Mouse (Mus musculus): ENCODE measurements at regions not wholly inside any gene's neighbourhood (a gene's known extent, or its start where the extent isn't known, plus 50 kb on each side); places are given as distances from the start of the nearest gene placed in this dataset.
A peak's percentile ranks its signal among the peaks of the same experiment; 100 is the strongest.

DNA sequence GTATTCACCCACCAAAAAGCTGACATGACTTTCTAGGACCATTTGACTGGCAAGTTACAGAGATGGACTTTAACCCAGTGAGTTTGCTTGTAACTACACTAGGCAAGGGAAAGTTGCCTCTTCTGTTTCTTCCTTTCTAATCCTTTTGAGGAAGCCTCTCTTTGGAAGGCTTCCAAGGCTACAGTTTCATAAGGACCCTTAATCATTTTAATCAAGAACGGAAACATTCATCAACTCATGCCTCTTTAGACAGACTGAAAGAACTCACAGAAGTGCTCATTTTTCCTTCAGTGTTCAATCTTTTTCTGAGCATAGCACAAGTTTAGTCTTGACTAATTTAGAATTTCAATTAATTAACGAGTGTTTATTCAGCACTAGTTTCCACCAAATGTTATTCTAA lies 84.2 kb downstream of the Ddx1 start:
- TF ChIP-seq POLR2A (IDR thresholded peaks at IDR 0.05; ENCODE audit: borderline replicate concordance, extremely low read depth, insufficient read depth, insufficient read length, poor library complexity, severe bottlenecking) (no peak), CTCF (IDR thresholded peaks at IDR 0.05; ENCODE audit: borderline replicate concordance, extremely low read depth, insufficient read depth, insufficient read length) (no peak)
- peak; percentile 45 for DNase-seq (ENCODE audit: low read depth)

DNA sequence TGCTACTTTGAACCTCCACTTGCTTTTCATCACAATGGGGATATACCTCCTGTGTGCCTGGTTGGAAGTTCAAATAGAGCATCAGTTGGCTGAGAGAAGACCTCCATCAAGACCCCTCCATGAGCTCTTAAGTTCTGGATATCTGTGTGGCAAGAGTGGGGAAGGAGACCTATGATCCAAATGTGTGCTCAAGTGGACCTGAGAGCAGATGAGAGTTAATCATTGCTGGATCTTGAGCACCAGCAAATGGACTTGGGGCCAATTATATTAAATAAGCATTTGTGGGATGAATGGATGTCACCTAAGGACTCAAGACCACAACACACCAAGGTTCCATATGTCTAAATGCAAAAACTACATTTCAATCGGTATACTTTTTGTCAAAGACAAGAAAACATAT lies 88.0 kb downstream of the Ddx1 start:
- TF ChIP-seq CTCF (IDR thresholded peaks at IDR 0.05; ENCODE audit: borderline replicate concordance, extremely low read depth, insufficient read depth, insufficient read length), result no peak
- no peak for TF ChIP-seq POLR2A (IDR thresholded peaks at IDR 0.05; ENCODE audit: borderline replicate concordance, extremely low read depth, insufficient read depth, insufficient read length, poor library complexity, severe bottlenecking)
- DNase-seq (ENCODE audit: low read depth), result no peak

DNA sequence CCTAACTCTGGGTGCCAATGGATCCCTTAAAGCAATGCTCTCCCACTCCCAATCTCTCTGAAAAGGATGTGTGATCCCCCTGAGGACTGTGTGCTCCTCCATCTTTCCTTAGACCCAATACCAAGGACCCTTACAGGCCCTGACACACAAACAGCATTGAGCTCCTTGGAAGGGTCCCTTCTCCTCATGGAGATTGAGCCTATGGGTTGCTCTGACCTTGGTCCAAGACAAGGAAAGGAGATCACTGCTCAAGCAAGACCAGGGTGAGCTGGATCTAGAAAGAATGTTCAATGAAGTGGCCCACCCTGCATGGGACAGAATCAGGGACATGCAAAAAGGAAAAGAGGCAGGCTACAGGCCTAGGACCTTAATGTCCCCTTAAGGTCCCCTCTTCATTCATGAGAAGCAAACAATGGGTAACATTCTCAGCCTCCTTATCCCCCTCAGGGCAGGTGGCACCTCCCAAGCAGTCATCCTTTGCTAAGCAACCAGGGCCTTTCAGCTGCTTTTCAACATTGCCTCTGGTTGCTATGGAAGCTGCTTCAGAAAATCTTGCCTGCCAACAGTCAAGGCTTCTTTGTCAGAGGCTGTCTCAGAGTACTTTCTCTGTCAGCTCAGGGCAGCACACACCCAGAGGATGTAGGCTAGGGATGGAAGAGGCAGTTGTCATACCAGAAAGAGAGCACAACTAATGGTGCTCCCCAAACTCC lies 89.5 kb downstream of the Ddx1 start:
- TF ChIP-seq CTCF (IDR thresholded peaks at IDR 0.05; ENCODE audit: borderline replicate concordance, extremely low read depth, insufficient read depth, insufficient read length) (no peak), POLR2A (IDR thresholded peaks at IDR 0.05; ENCODE audit: borderline replicate concordance, extremely low read depth, insufficient read depth, insufficient read length, poor library complexity, severe bottlenecking) (no peak)
- DNase-seq (ENCODE audit: low read depth), result peak; percentile 85

DNA sequence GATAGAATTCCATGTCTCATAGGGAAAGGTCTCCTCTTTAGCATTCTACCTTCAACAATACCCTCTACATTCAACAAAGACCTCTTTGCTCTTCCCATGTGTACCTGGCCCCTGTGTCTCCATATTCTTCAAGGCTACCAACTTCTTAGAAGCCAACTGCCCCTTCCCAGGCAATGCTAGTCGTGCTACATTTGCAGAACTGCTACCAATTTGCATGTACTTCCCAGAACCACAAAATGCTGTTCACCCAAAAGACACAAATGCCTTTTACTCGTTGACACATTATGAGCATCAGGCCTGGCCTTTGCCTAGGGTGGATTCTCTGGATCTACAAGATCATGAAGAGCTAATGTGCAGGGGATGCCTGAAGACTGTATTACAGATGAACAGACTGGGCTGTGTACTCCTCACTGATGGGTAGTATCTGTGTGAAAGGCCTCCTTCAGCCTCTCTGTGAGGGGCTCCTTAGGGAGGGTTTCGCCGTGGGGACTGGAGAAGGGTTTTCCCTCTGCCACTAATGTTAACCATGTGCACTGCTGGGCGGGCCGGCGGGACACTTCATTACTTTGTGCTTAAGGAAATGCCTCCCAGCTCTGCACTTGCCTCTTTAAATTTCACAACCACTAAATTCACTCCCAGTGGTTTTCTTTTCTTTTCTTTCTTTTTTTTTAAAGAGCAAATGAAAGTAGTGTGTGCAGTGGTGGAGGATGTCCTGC lies 91.2 kb downstream of the Ddx1 start:
- no peak for DNase-seq (ENCODE audit: low read depth)
- TF ChIP-seq POLR2A (IDR thresholded peaks at IDR 0.05; ENCODE audit: borderline replicate concordance, extremely low read depth, insufficient read depth, insufficient read length, poor library complexity, severe bottlenecking), result no peak
- no peak for TF ChIP-seq CTCF (IDR thresholded peaks at IDR 0.05; ENCODE audit: borderline replicate concordance, extremely low read depth, insufficient read depth, insufficient read length)

DNA sequence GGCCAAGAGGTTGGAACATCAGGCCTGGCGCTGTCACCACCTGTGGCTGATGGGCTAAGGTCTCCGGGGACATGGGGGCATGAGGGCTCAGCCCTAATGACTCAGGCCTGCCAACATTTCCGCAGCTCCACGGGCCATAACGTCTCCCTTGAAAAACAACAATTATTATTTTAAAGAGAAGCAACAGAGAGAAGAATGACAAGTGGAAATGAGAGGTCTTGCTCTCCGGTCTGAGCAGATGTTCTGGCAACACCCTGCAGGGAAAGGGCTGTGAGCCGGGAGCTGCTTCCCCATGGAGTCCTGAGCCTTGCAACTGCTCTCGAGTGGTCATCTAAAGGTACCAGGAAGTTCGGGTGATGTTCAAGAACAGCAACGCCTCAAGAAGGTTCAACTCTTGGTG lies 91.9 kb downstream of the Ddx1 start:
- TF ChIP-seq POLR2A (IDR thresholded peaks at IDR 0.05; ENCODE audit: borderline replicate concordance, extremely low read depth, insufficient read depth, insufficient read length, poor library complexity, severe bottlenecking) (no peak), CTCF (IDR thresholded peaks at IDR 0.05; ENCODE audit: borderline replicate concordance, extremely low read depth, insufficient read depth, insufficient read length) (no peak)
- DNase-seq (ENCODE audit: low read depth), result no peak

DNA sequence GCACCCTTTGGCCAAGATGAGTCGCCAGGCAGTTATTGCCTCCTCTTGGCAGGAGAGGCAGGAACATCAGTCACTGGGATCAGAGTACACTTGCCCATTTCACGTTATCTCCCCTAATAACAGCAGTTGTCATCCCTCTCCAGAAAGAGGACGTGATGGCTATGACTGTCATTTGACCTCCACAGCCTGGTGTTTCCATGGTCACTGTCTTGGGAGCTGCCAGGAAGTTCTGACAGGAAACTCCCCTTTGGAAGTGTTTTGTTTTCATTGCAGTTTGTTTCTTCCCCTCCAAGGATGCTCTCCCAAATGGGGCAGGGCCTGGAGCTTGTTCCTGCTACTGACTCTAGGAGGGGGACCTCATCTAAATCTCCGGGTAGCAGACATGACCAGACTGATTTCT lies 98.3 kb downstream of the Ddx1 start:
- TF ChIP-seq CTCF (IDR thresholded peaks at IDR 0.05; ENCODE audit: borderline replicate concordance, extremely low read depth, insufficient read depth, insufficient read length), result no peak
- DNase-seq (ENCODE audit: low read depth), result no peak

DNA sequence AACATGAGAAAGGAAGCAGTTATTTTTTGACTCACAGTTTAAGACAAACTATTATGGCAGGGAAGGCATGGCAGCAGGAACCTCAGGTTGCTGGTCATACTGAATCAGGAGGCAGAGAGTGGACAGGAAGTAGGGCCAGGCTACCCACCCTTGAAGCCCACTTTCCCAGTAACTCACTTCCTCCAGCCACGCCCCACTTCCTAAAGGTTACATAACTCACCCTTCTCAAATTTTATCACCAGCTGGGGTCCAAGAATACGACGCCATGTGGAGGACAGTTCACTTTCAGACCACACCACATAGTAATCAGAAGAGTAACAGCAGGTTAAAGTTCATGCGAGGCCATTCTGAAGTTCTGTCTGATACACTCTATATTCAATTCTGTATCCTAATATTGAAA lies 101.8 kb downstream of the Ddx1 start:
- DNase-seq (ENCODE audit: low read depth), result no peak
- no peak for TF ChIP-seq CTCF (IDR thresholded peaks at IDR 0.05; ENCODE audit: borderline replicate concordance, extremely low read depth, insufficient read depth, insufficient read length)
- no peak for TF ChIP-seq POLR2A (IDR thresholded peaks at IDR 0.05; ENCODE audit: borderline replicate concordance, extremely low read depth, insufficient read depth, insufficient read length, poor library complexity, severe bottlenecking)

DNA sequence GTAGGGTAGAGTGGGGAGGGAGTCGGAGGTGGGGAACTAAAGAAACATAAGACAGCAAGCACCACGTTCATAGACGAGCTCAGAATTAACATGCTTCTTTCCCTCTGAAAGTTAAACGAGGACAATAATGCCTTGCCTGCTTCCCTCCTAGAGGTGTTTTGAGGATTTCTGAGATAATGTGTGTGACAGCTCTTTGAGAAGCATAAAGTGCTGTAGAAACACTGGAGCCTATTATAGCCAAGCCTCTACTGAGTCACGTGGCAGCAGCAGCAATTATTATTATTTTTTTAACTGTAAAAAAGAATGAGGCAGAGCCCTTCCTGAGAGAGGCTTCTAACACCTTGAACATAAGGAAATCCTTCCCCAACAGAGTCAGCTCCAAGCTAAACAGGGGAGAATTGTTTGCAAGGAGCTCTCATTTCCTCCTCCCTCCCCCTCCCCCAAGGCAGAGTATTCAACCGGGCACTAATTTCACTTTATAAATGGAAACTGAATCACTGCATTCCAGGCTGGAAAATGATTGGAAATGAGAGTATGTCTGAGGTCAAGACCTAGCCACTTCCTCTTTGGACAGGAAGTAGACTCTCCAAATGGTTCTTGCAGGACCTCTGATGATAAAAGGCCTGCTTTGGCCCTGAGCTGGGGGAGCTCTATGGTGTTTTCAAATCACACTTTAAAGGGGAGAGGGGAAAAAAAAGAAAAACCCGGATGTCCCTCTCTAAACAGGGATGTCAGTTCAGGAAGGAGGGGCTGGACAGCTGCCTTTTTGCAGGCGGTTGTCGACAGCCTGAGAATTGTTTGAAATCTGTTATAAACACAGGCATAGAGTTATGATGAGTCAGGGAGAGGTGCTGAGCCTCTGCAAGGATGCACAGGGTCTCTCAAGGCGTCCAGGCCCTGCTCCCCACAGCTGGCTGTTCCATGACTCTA lies 103.6 kb downstream of the Ddx1 start:
- peak; percentile 31 for DNase-seq (ENCODE audit: low read depth)
- TF ChIP-seq CTCF (IDR thresholded peaks at IDR 0.05; ENCODE audit: borderline replicate concordance, extremely low read depth, insufficient read depth, insufficient read length) (no peak), POLR2A (IDR thresholded peaks at IDR 0.05; ENCODE audit: borderline replicate concordance, extremely low read depth, insufficient read depth, insufficient read length, poor library complexity, severe bottlenecking) (no peak)

DNA sequence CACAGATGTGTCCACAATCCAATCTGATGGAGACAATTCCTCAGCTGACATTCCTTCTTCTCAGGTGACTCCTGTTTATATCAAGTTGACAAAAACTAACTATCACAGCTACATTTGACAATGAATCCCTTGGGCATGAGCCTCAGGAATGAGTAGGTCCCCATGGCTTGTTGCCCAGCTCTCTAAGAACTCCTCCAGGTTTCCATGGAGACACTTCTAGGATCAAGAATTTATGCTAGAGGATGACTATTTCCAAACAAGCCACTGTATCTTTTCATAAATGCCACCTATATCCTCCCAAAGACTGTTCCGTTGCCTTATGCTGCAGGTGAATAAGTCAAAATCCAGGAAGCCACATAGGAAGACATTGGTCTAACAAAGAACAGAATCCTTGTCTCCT lies 104.3 kb downstream of the Ddx1 start:
- DNase-seq (ENCODE audit: low read depth), result peak; percentile 37
- TF ChIP-seq POLR2A (IDR thresholded peaks at IDR 0.05; ENCODE audit: borderline replicate concordance, extremely low read depth, insufficient read depth, insufficient read length, poor library complexity, severe bottlenecking), result no peak
- TF ChIP-seq CTCF (IDR thresholded peaks at IDR 0.05; ENCODE audit: borderline replicate concordance, extremely low read depth, insufficient read depth, insufficient read length), result no peak

DNA sequence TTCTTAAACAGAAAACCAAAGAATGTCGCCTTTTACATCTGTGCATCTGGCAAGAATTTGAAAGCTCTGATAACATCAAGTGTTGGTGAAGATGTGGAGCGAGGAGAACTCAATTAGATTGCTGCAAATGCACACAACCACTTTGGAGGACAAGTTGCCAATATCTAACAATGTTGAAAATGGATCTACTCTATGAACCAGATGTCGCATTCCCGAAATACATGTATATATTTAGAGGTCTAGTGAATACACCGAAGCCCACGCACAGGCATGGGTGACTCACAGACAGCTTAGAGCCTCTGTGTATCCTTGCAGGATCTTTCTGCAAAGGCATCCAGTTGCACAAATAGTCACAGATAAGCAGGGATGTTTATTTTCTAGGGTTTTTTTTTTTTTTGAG lies 108.4 kb downstream of the Ddx1 start:
- DNase-seq (ENCODE audit: low read depth), result no peak
- TF ChIP-seq CTCF (IDR thresholded peaks at IDR 0.05; ENCODE audit: borderline replicate concordance, extremely low read depth, insufficient read depth, insufficient read length) (no peak), POLR2A (IDR thresholded peaks at IDR 0.05; ENCODE audit: borderline replicate concordance, extremely low read depth, insufficient read depth, insufficient read length, poor library complexity, severe bottlenecking) (no peak)

DNA sequence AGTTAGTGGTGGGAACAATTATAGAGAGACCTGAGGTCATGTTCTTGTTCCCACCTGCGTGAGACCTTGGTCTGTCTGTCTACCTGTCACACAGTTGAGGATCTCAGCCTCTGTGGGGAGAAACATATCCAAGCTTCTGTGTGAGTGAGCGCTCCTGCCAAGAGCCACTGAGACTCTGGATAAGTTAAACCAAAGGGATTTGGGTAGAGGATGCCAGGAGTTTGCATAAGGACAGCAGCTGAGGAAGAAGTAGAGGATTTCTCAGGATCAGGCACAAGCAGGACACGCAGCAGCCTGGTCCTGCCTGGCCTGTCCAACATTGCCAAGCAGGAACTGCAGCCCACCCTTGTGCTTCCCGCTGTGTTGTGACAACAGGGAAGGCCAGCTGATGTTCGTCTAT lies 109.8 kb downstream of the Ddx1 start:
- TF ChIP-seq CTCF (IDR thresholded peaks at IDR 0.05; ENCODE audit: borderline replicate concordance, extremely low read depth, insufficient read depth, insufficient read length) (no peak), POLR2A (IDR thresholded peaks at IDR 0.05; ENCODE audit: borderline replicate concordance, extremely low read depth, insufficient read depth, insufficient read length, poor library complexity, severe bottlenecking) (no peak)
- DNase-seq (ENCODE audit: low read depth), result no peak
